Mouse (Mus musculus) gastrocnemius, adult 8-10 months (tissue): ENCODE results near the gene Clptm1l. TPM values are rescaled to one million over a fixed set of nuclear protein-coding genes. Genes with fewer than 3 reads are reported as not detected.

ENCODE experiments used
- DNase-seq, 2 experiments: peaks; one replicate each; pipeline ENCODE4 v3.0.0; 2022; ENCODE audit warnings: low spot score in 2 of 2
- total RNA-seq, 4 experiments: library from RNA; stranded (reverse); gene quantifications; 2 replicates each; pipeline ENCODE4 v1.2.4; 2022

Clptm1l gene
- total RNA-seq, 4 experiments from 2014 or later: 34.3 to 42.0 (median 37.0) TPM

GRCm38 (mm10) chr13:73658953-73659352, 55.1 kb downstream of the Clptm1l start:
- DNase-seq: no peak

GRCm38 (mm10) chr13:73660163-73660695, 56.4 kb downstream of the Clptm1l start:
- DNase-seq: no peak

Other genes starting within 250 kb of the Clptm1l start
- 1 to 10 TPM; 1.6 to 3.4 (median 2.6) TPM for gene Lpcat1, start 136.8 kb upstream of the Clptm1l start, total RNA-seq
- gene Slc6a3, start 67.3 kb upstream of the Clptm1l start, total RNA-seq: not detected
- gene Tert, start 22.9 kb downstream of the Clptm1l start, total RNA-seq: under 1 TPM in 1 of 4 experiments, not detected in 3; 0.15 TPM
- gene Slc6a18, start 74.0 kb downstream of the Clptm1l start, total RNA-seq: under 1 TPM in 3 of 4 experiments, not detected in 1; 0.07 to 0.43 (median 0.12) TPM
- not detected for gene Slc6a19, start 100.9 kb downstream of the Clptm1l start, total RNA-seq
- 1 to 10 TPM; 3.5 to 5.1 (median 3.6) TPM for gene Slc12a7, start 129.1 kb downstream of the Clptm1l start, total RNA-seq
- 1 to 10 TPM in 3 of 4 experiments, under 1 TPM in 1; 0.97 to 1.7 (median 1.4) TPM for gene Nkd2, start 243.6 kb downstream of the Clptm1l start, total RNA-seq